Mouse (Mus musculus): ENCODE data around the gene Dock9.

DNA sequence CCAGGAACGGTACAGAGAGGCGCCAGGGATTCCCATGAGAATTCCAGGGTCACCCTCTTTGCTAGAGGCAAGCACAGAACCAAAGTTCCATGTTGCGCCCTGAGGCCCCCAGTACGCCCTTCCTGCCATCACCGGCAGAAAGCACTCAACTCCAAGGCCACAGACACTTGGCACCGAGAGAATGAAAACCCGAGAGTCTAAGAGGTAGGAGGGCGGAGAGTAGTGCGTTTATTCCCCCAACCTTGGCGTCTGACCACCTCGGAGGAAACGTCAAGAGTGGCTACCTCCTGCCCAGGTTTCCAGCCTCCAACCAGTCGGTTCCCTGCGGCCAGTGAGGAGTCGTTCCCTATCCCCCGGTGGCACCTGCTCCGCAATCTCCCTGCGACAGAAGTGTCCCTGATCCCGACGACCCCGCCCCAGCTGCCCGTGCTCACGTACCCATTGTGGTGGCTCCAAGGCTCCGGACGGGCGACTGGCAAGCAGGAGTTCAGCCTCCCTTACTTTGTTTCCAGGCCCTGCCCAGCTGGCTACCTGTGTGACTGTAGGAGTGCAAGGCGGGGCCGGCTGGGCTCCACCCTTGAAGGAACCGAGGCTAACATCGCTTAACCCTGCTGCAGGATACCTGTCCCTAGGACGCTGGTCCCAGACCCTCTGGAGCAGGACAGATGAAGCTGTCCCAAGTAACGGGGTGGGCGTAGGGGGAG is 292.7 kb downstream of the Dock9 start, which contains the start of gene Slc15a1:
- TF ChIP-seq CTCF (IDR thresholded peaks at IDR 0.05; ENCODE audit: extremely low read depth, insufficient read depth, low read length) (no peak), POLR2A (IDR thresholded peaks at IDR 0.05; ENCODE audit: extremely low read depth, insufficient read depth, low read length) (no peak)

Data from cortical plate, adult 2 months (tissue).